Mouse (Mus musculus) cerebral cortex, adult 2 months (tissue): ENCODE results near the gene R3hdml.

Experiments
- WGBS: fragments of 180-500 bp; shearing (Covaris S2); methylation state at CpG from one replicate; pipeline ENCODE4 v1.1.7; 2018; 5-methylcytosine and 5-hydroxymethylcytosine counted together

The R3hdml gene

GRCm38 (mm10) chr2:163539321-163540040 is 47.4 kb downstream of the R3hdml start:
- 82% methylated on average over 13 of the region's 13 CpGs for WGBS

GRCm38 (mm10) chr2:163540231-163541117 is 48.4 kb downstream of the R3hdml start:
- WGBS = 89% methylated on average over 9 of the region's 9 CpGs

- 82% methylated on average over 10 of the region's 10 CpGs for WGBS
Observed at GRCm38 (mm10) chr2:163541568-163542182, 49.6 kb downstream of the R3hdml start.

- WGBS = 92% methylated on average over 10 of the region's 10 CpGs
Observed at GRCm38 (mm10) chr2:163542674-163543073, 50.6 kb downstream of the R3hdml start.

GRCm38 (mm10) chr2:163546623-163547318 is 54.7 kb downstream of the R3hdml start:
- 80% methylated on average over 14 of the region's 14 CpGs for WGBS

- WGBS = 71% methylated on average over 6 of the region's 6 CpGs
Observed at GRCm38 (mm10) chr2:163548822-163549221, 56.7 kb downstream of the R3hdml start.

- WGBS = 59% methylated on average over 6 of the region's 6 CpGs
Observed at GRCm38 (mm10) chr2:163549786-163550185, 57.7 kb downstream of the R3hdml start.
